ENCODE assay signal across 8 mouse cellular contexts in genomic region chr10:81596611-81597010, GRCm38 (mm10). TPM values are rescaled to one million over a fixed set of nuclear protein-coding genes. Genes with fewer than 3 reads are reported as not detected.
DNase-seq lines count a peak whose midpoint lies in the region; ATAC-seq and TF ChIP-seq lines count a peak whose summit lies in the region.

No protein-coding gene starts in this region.

- no peak overlapping the region; a peak in 1 of 4 replicates for H3K4me3 ChIP-seq in ES-E14 (ENCODE audit: insufficient read depth in 1 of 2, low read depth in 1 of 2, low read length in 2 of 2, poor library complexity in 1 of 2, severe bottlenecking in 1 of 2)
- H3K4me3 ChIP-seq in intestine, embryonic 16.5 days (ENCODE audit: low read length): peak overlapping the region; percentile 34
- H3K4me3 ChIP-seq in midbrain, postnatal 0 days (ENCODE audit: low read depth, low read length): no peak overlapping the region

- peaks cover 16 to 52% of the 10 kb centered on the region in 2 experiments for H3K4me1 ChIP-seq in ES-E14 (ENCODE audit: control insufficient read depth in 2 of 2, insufficient read depth in 2 of 2, low read length in 2 of 2, poor library complexity in 1 of 2)
- peaks cover 46% of the 10 kb centered on the region for H3K4me1 ChIP-seq in intestine, embryonic 16.5 days (ENCODE audit: control insufficient read depth, insufficient read depth, low read length)
- peaks cover 21% of the 10 kb centered on the region; the same call in 1 of the 2 replicates for H3K4me1 ChIP-seq in midbrain, postnatal 0 days (ENCODE audit: insufficient read depth, low read length)

- H3K4me2 ChIP-seq in intestine, embryonic 16.5 days (ENCODE audit: low read depth, low read length): peak overlapping the region; percentile 48
- peak overlapping the region; percentile 28; the same call in 1 of the 2 replicates for H3K4me2 ChIP-seq in midbrain, postnatal 0 days (ENCODE audit: low read depth, low read length, poor library complexity, severe bottlenecking)

- in situ Hi-C loops in ES-E14 (cut with MboI; ENCODE audit: low sequenced_read_pairs in 2 of 2, unreplicated experiment in 2 of 2): no loop called here

- H3K27me3 ChIP-seq in intestine, embryonic 16.5 days (replicated peaks; ENCODE audit: control insufficient read depth, insufficient read depth, low read length): peaks cover 5% of the 10 kb centered on the region; the same call in 1 of the 2 replicates
- peaks cover 26% of the 10 kb centered on the region for H3K27me3 ChIP-seq in midbrain, postnatal 0 days (ENCODE audit: insufficient read depth, low read length)

- 29% methylated on average over 10 of the region's 10 CpGs for WGBS in intestine, embryonic 16.5 days
- WGBS in midbrain, postnatal 0 days: 3% methylated on average over 10 of the region's 10 CpGs

- H3K9ac ChIP-seq in ES-E14 (ENCODE audit: insufficient read depth, low read depth, low read length, poor library complexity, severe bottlenecking): peak overlapping the region; percentile 35; the same call in 1 of the 2 replicates
- peak overlapping the region; percentile 58 for H3K9ac ChIP-seq in intestine, embryonic 16.5 days (ENCODE audit: low read depth, low read length)
- no peak overlapping the region for H3K9ac ChIP-seq in midbrain, postnatal 0 days (replicated peaks; ENCODE audit: low read length, poor library complexity, severe bottlenecking)

- no peaks in the 10 kb centered on the region for H3K9me3 ChIP-seq in ES-E14 (ENCODE audit: control insufficient read depth, insufficient read depth, low read depth, low read length)
- no peaks in the 10 kb centered on the region for H3K9me3 ChIP-seq in intestine, embryonic 16.5 days (ENCODE audit: control insufficient read depth, low read length)
- H3K9me3 ChIP-seq in midbrain, postnatal 0 days (ENCODE audit: low read length): no peaks in the 10 kb centered on the region

- DNase-seq in cerebellum, adult 11-12 months: peak; percentile 34
- DNase-seq in cerebellum, adult 11 months: no peak
- no peak for DNase-seq in ES-E14 (ENCODE audit: low read depth, low spot score)
- peak; percentile 47 for DNase-seq in gastrocnemius, postnatal 14 days
- peak; percentile 36 for DNase-seq in midbrain, postnatal 0 days (ENCODE audit: low spot score)
- no peak for DNase-seq in thymus, adult 18-20 months
- DNase-seq in left cerebral cortex, postnatal 10 days (ENCODE audit: extremely low spot score in 1 of 2, low spot score in 2 of 2): no peak

- TF ChIP-seq CTCF in midbrain, postnatal 0 days (IDR thresholded peaks at IDR 0.05): no peak

- intact Hi-C loops in gastrocnemius, postnatal 14 days (cut with DNase I; ENCODE audit: low total_unique reads): no loop called here
- intact Hi-C loops in left cerebral cortex, postnatal 10 days (cut with DNase I): no loop called here

- H3K36me3 ChIP-seq in ES-E14 (ENCODE audit: control insufficient read depth, insufficient read depth, low read length, poor library complexity, severe bottlenecking): no peaks in the 10 kb centered on the region
- H3K36me3 ChIP-seq in intestine, embryonic 16.5 days (ENCODE audit: control insufficient read depth, insufficient read depth, low read length): no peaks in the 10 kb centered on the region
- H3K36me3 ChIP-seq in midbrain, postnatal 0 days (ENCODE audit: insufficient read depth, low read length): no peaks in the 10 kb centered on the region

- H3K27ac ChIP-seq in ES-E14 (ENCODE audit: insufficient read depth, low read depth, low read length, poor library complexity, severe bottlenecking): peak overlapping the region; percentile 21; the same call in 1 of the 2 replicates
- peak overlapping the region; percentile 76 for H3K27ac ChIP-seq in intestine, embryonic 16.5 days (ENCODE audit: low read length)
- H3K27ac ChIP-seq in midbrain, postnatal 0 days (ENCODE audit: low read depth, low read length): no peak overlapping the region

- ATAC-seq in intestine, embryonic 16.5 days: no peak
- no peak for ATAC-seq in midbrain, postnatal 0 days (ENCODE audit: low FRiP score)

TF ChIP-seq in ES-E14, 5 proteins besides CTCF, POLR2A, EP300 and RAD21:
- TF ChIP-seq ZC3H11A (IDR thresholded peaks at IDR 0.05; ENCODE audit: borderline replicate concordance, low read depth, low read length) (no peak), ZNF384 (IDR thresholded peaks at IDR 0.05; ENCODE audit: low read depth, low read length) (no peak), CHD2 (IDR thresholded peaks at IDR 0.05; ENCODE audit: low read depth, low read length) (no peak), MAFK (IDR thresholded peaks at IDR 0.05; ENCODE audit: insufficient read depth, low read depth, low read length) (no peak), HCFC1 (IDR thresholded peaks at IDR 0.05; ENCODE audit: borderline replicate concordance, insufficient read depth, low read length) (no peak)

RNA-seq across cellular contexts. Expression of gene Tle6, which starts 4.3 kb away (rescaled TPM):
- 17.7 and 22.0 TPM in 2 replicates for total RNA-seq in ES-E14 (2012; rRNA removed)
- 1 to 10 TPM; 2.4 to 4.4 TPM for total RNA-seq in gastrocnemius, postnatal 14 days (2021)
- 21.0 and 22.7 TPM in 2 replicates for polyA plus RNA-seq in intestine, embryonic 16.5 days (2015; fragmentation: Nextera tagmentation; extraction: Ambion mirVana)
- 8.4 and 13.3 TPM in 2 replicates for total RNA-seq in midbrain, postnatal 0 days (2014; rRNA removed)
- polyA plus RNA-seq in midbrain, postnatal 0 days (2015; fragmentation: Nextera tagmentation; extraction: Ambion mirVana): 4.7 and 7.5 TPM in 2 replicates
- 1 to 10 TPM in 1 of 2 experiments, under 1 TPM in 1; 0.93 to 3.0 TPM for total RNA-seq in left cerebral cortex, postnatal 10 days (2021)

RNA-seq across cellular contexts. Expression of gene BC025920, which starts 9.5 kb away (rescaled TPM):
- total RNA-seq in ES-E14 (2012; rRNA removed): 2.3 and 2.5 TPM in 2 replicates
- total RNA-seq in gastrocnemius, postnatal 14 days (2021): 1 to 10 TPM; 1.7 to 2.2 TPM
- 0.61 and 1.2 TPM in 2 replicates for polyA plus RNA-seq in intestine, embryonic 16.5 days (2015; fragmentation: Nextera tagmentation; extraction: Ambion mirVana)
- total RNA-seq in midbrain, postnatal 0 days (2014; rRNA removed): 1.2 and 2.6 TPM in 2 replicates
- 0.80 and 1.6 TPM in 2 replicates for polyA plus RNA-seq in midbrain, postnatal 0 days (2015; fragmentation: Nextera tagmentation; extraction: Ambion mirVana)
- total RNA-seq in left cerebral cortex, postnatal 10 days (2021): 1 to 10 TPM; 1.9 to 2.2 TPM

RNA-seq across cellular contexts. Expression of gene Tle2, which starts 22.2 kb away (rescaled TPM):
- total RNA-seq in ES-E14 (2012; rRNA removed): 2.4 and 2.6 TPM in 2 replicates
- total RNA-seq in gastrocnemius, postnatal 14 days (2021): 1 to 10 TPM; 4.3 to 4.4 TPM
- polyA plus RNA-seq in intestine, embryonic 16.5 days (2015; fragmentation: Nextera tagmentation; extraction: Ambion mirVana): 12.6 and 13.6 TPM in 2 replicates
- 31.2 and 35.6 TPM in 2 replicates for total RNA-seq in midbrain, postnatal 0 days (2014; rRNA removed)
- 56.8 and 57.3 TPM in 2 replicates for polyA plus RNA-seq in midbrain, postnatal 0 days (2015; fragmentation: Nextera tagmentation; extraction: Ambion mirVana)
- total RNA-seq in left cerebral cortex, postnatal 10 days (2021): 10 to 100 TPM; 20.9 to 22.4 TPM

RNA-seq across cellular contexts. Expression of gene Sirt6, which starts 31.0 kb away (rescaled TPM):
- 14.5 and 16.7 TPM in 2 replicates for total RNA-seq in ES-E14 (2012; rRNA removed)
- 1 to 10 TPM; 5.4 to 5.6 TPM for total RNA-seq in gastrocnemius, postnatal 14 days (2021)
- 29.3 and 29.5 TPM in 2 replicates for polyA plus RNA-seq in intestine, embryonic 16.5 days (2015; fragmentation: Nextera tagmentation; extraction: Ambion mirVana)
- total RNA-seq in midbrain, postnatal 0 days (2014; rRNA removed): 25.0 and 33.8 TPM in 2 replicates
- polyA plus RNA-seq in midbrain, postnatal 0 days (2015; fragmentation: Nextera tagmentation; extraction: Ambion mirVana): 41.0 and 42.6 TPM in 2 replicates
- 10 to 100 TPM; 28.0 to 29.3 TPM for total RNA-seq in left cerebral cortex, postnatal 10 days (2021)

RNA-seq across cellular contexts. Expression of gene Ankrd24, which starts 31.7 kb away (rescaled TPM):
- total RNA-seq in ES-E14 (2012; rRNA removed): 14.4 and 18.6 TPM in 2 replicates
- 10 to 100 TPM in 1 of 2 experiments, 1 to 10 TPM in 1; 6.8 to 10.9 TPM for total RNA-seq in gastrocnemius, postnatal 14 days (2021)
- polyA plus RNA-seq in intestine, embryonic 16.5 days (2015; fragmentation: Nextera tagmentation; extraction: Ambion mirVana): 8.2 and 8.7 TPM in 2 replicates
- total RNA-seq in midbrain, postnatal 0 days (2014; rRNA removed): 93.1 and 100 TPM in 2 replicates
- polyA plus RNA-seq in midbrain, postnatal 0 days (2015; fragmentation: Nextera tagmentation; extraction: Ambion mirVana): 14.6 and 14.9 TPM in 2 replicates
- total RNA-seq in left cerebral cortex, postnatal 10 days (2021): 10 to 100 TPM; 34.1 to 35.1 TPM

Comparison
In these comparisons a context has a peak if more than half of its experiments do, and no peak if none do; other contexts are left out.
1. DNase-seq: peak in cerebellum, adult 11-12 months (single experiment), gastrocnemius, postnatal 14 days (single experiment) and midbrain, postnatal 0 days (single experiment); none in cerebellum, adult 11 months (single experiment), ES-E14 (single experiment), thymus, adult 18-20 months (0 of 2) and left cerebral cortex, postnatal 10 days (0 of 2).